Mouse (Mus musculus): ENCODE measurements around the gene Pla1a.

DNA sequence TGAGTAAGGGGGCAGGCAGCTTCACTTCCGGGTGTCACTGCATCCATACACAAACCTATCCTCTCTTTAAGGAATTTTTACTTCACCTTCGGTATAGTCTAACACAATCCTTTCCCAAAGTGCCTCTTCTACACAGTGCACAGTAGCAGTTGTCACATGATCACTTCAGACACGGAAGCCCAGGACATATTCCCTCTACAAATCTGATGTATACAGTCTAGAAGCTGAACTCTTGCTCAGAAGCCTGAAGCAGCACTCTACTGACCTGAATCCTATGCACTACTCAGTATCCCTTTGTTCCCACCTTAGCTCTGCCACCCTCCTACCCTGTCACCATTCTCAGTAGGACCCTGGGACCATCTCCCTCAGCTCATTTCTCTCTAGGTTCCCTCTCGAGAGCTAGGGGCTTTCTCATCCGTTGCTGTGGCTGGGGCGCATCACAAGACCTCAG lies 47.7 kb downstream of the Pla1a start:
- TF ChIP-seq POLR2A (IDR thresholded peaks at IDR 0.05; ENCODE audit: borderline replicate concordance, control insufficient read depth, low read depth, low read length) (no peak), CTCF (IDR thresholded peaks at IDR 0.05; ENCODE audit: control insufficient read depth, insufficient read depth, low read length) (no peak)
